Mouse (Mus musculus) G1E-ER4 (cell line): Measurements from ENCODE around the gene St6galnac6. TPM values are rescaled to one million over a fixed set of nuclear protein-coding genes. Genes with fewer than 3 reads are reported as not detected.

ENCODE experiments used
- GATA1 ChIP-seq: IDR thresholded peaks from one replicate; pipeline ENCODE4 v1.8.0; 2012; ENCODE audit warnings: low read length, inconsistent platforms
- polyA plus RNA-seq: library from polyadenylated mRNA; stranded (reverse); fragments of >175 nt; gene quantifications from 2 replicates; pipeline ENCODE4 v1.2.3, GENCODE M21; 2012

St6galnac6 gene
- polyA plus RNA-seq, 1 experiment = 58.6 TPM

DNA sequence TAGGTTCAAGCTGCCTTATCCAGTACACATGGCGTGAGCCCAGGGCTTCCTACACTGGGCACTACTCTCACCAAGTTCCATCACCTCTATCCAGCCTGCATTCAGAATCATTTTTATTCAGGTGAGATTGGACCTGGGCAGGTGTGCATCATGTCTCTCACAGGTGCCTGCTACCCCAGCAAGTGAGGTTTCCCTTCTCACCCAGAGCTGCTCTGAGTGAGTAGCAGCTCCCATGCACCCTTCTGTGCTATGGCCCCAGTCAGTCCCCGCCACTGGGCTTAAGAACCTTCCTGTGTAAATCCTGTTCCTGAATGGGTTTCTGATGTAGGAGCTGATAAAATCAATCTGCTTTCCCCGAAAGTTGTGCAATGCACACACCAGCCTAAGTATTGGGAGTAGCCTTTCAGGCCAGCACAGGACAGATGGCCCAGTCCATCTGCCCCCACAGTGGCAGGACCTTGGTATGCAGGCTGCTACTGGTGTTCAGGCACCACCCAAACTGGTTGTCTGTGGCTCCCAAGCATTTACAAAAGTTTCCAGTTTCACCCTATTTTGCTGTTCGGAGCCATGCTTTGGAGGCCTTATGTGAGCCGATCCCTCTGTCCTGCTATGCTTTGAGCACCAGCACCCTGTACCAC is 24.7 kb downstream of the St6galnac6 start:
- no peak for TF ChIP-seq GATA1

DNA sequence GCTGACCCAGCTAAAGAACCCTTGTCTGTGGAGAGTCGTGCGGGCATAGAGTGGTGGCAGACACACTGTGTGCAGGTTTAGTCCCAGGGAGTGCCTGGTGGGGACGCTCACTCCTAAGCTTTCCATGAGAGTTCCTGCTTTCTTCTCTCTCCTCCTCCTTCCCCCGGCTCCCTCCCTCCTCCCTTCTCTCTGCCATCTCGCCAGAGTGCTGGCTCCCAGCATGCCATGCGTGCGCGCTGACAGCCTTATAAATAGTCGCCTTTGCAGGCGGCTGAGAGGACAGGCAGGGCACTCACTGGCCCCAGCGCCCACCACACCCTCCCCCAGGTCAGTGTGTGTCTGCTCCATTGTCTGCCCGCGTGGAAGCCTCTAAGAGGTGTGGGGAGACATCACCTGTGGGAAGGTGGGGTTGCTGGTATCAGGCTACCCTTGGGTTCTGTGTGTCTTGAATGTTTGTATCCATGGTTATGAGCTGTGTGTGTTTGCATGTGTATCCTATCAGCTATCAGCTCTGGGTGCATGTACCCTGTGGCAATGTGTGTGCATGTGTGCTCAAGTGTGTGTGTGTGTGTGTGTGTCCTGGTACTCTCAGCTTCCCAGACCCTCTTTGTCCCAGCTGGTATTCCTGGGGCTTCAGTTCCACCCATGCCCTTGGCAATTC is 25.8 kb downstream of the St6galnac6 start:
- no peak for TF ChIP-seq GATA1

DNA sequence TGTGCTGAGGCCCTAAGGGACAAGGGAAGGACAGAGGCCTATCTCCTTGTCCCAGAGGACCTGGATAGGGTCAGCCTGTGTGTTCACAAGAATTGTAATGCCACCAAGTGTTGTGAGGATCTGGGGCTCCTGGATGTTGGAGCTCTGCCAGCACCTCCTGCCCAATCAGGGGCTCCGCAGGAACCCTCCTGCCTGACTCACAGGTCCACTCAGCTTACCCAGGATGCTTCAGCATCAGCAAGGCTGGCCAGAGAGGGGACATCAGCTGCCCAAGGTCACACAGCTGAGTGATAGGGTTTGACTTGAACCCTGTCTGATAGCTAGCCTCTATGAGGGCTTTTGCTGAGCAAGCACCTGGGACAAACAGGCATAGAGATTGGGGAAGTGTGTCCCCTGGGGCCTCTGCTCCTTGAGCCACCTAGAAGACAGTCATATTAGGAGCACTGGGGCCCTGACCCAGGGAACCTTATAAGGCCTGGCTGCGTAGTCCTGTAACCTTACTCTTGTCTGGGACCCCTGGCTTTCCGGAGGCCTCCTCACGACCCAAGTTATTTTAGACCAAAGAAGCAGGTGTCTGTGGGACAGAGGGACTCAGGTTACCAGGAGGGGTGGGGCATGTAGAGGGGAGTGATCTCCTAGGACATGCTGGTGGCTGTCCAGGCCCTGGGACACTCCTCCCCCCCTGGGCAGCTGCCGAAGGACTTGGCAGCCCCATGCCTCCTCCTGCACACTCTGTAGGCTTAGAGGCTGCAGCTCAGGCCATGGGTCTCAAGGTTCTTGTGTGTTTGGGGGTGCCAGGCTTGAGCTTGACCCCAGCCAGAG is 26.6 kb downstream of the St6galnac6 start:
- no peak for TF ChIP-seq GATA1

DNA sequence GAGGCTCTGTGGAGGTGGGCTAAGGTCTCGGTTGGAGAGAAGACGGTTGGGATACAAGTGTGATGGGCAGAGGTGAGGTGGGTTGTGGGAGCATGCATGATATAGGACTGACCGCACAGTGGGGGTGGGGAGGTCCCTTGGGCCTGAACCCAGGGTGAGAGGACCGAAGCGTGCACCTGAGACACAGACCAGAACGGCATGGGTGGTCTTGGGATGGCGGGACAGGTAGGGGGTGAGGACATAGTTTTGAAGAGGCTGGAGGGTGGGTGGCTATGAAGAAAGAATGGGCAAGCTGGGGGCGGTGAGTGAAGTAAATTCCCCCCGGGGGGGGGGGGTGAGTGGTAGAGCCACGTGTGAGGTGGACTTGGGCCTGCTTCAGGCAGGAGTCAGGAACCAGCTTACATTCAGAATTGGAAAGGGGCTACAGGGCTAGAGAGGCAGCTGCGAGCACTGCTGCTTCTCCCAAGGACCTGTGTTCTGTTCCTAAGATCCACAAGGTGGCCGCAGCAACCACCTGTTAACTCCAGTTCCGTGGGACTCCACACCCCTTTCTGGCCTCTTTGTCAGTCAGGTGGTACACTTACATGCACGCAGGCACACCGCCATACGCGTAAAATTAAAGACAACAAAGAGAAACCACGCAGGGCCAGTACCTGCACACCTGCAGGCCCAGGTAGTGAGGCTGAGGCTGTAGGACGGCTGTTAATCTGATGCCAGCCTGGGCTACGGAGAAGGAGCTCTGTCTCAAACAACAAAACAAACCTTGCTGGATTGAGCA is 27.9 kb downstream of the St6galnac6 start:
- no peak for TF ChIP-seq GATA1

DNA sequence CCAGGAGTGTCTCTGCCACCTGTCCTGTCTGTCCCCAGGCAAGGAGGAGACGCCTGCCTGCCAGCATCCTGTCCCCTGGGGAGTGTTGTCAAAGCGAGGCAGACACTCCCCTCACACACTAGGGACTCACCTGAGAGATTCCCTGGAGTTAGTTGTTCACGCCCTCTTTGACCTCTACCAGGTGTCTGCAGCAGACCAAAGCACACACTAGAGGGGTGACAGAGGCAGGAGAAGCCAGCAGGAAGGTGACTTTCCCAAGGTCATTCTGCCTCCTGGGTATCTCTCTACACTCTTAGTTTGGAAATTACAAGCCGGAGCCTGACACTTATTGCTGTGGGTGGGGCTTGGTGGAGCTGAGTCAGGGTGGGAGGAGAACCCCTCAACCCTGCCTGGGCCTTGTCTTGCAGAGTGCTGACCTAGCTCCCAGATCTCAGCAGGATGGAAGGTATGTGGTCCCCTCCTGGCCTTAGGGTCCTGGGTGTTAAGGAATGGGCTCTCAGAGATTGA is 28.6 kb downstream of the St6galnac6 start:
- TF ChIP-seq GATA1 = no peak

DNA sequence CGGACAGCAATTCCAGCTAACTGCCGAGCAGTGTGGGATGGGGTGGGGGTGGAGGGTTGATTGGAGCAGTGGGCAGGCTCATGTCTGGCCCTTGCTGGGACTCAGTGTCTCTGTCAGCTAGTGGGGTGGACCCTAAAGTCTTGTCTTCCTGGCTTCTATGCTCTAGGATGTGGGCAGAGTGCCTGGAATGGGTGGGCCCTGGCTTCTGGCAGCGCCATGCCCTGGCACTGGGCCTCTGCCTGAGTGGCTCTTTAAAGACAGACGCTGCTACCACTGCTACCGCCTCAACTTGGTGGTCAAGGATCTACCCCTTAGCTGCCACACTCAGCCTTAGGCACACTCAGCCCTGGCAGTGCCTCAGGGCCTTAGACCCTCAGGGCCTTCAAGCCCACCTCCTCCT is 29.2 kb downstream of the St6galnac6 start:
- no peak for TF ChIP-seq GATA1

- no peak for TF ChIP-seq GATA1
Observed at GRCm38 (mm10) chr2:32629276-32629976, 29.9 kb downstream of the St6galnac6 start.

DNA sequence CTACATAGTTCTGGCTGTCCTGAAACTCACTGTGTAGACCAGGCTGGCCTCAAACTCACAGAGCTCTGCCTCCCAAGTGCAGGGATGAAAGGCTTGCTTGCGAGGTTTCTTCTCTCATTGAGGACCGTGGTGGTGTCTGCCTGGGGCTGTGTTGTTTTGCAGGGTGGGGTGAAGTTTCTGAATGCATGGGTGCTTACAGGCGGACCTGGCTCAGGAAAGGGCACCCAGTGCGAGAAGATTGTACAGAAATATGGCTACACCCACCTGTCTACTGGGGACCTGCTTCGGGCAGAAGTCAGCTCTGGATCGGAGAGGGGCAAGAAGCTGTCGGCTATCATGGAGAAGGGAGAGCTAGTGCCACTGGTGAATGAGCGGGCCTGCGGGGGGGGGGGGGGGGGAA is 30.5 kb downstream of the St6galnac6 start:
- no peak for TF ChIP-seq GATA1

DNA sequence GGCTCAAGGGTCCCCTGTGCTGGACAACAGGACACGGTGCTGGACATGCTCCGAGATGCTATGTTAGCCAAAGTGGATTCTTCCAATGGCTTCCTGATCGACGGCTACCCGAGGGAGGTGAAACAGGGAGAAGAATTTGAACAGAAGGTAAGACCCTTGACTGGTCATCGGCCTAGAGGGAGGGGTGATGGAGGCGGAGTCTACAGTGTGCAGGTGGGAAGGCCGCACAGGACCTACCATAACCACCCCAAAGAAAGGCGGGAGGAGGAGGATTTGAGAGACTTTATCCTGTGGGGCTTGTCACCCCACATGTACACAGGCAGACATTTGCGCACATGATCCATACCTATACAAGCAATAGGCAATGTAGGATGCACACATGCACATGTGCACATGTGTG is 31.5 kb downstream of the St6galnac6 start:
- TF ChIP-seq GATA1 = no peak

GRCm38 (mm10) chr2:32631737-32632394 is 32.4 kb downstream of the St6galnac6 start:
- no peak for TF ChIP-seq GATA1

DNA sequence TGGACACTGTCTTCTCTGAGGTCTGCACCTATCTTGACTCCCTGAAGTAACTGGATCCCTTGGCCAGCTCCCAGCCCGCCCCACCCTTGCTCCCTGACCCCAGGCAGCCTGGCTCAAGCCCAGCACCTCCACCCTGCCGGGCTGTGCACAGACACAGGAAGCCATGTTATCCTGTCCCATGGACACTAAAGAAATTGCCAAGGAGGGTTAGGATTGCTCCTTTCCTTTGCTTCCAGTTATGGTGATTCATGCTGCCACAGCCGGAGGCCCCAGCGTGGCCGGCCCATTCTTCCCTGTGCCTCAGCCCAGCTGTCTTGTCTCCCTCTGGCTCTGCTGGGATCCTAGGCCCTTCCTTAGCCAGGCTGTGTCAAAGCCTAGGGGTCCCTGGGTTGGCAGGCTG is 34.2 kb downstream of the St6galnac6 start:
- no peak for TF ChIP-seq GATA1

GRCm38 (mm10) chr2:32634277-32635105 is 35.0 kb downstream of the St6galnac6 start:
- TF ChIP-seq GATA1 = no peak

- no peak for TF ChIP-seq GATA1
Observed at GRCm38 (mm10) chr2:32636617-32637016, 37.1 kb downstream of the St6galnac6 start.

DNA sequence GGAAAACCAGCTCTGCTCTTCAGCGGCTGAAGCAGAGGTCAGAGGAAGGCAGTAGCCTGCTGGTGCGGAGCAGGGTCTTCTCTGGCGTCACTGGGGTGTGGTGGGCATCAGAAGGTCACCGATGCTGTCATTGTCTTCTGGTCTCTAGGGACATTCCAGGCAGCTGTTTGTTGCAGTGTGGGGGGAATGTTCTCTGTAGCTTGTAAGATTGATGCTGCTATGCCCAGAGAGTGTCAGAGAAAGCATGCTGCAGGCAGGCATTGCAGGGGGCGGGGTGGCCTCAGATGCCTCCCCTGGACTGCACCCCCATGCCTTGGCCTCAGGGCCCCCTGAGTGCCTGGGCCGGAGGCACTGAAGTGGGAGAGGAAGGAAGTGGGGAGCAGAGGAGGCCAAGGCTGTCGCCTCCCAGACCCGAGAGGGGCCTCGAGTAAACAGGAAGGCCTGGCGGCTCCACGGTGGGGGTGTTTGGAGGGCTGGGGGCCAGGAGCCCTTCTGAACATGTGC is 38.3 kb downstream of the St6galnac6 start:
- TF ChIP-seq GATA1 = no peak
